Mouse (Mus musculus) frontal cortex, postnatal 36 days (tissue): ENCODE data around the gene Rhox4f.
"Not testable (repeated sequence)": the region's sequence is repeated elsewhere in the genome, so short reads cannot be mapped to it uniquely, and the experiment has no call there.

Experiments
- DNase-seq, 2 experiments: peaks; one replicate each; pipeline ENCODE4 v3.0.0; 2022; ENCODE audit warnings: low spot score in 2 of 2

Rhox4f gene

DNA sequence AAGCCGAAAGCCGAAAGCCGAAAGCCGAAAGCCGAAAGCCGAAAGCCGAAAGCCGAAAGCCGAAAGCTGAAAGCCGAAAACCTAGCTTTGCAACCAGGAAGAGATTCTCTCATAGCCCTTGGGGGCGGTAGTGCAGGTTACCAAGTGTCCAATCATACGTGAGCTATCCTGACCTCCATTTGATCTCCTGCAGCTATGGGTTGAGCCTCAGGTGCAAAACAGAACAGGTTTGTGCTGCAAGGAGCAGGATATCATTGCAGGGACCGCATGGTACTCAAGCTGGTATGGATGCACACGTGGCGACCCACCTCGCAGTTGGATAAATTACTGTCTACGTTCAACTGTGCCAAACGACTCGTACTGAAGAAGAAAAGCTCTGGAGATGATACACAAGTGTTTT, at the start of gene Rhox4f:
Gene Rhox4f (minus strand): TSS at position 101 of the 400 bp plus-strand sequence.
- DNase-seq: not testable (repeated sequence)

DNA sequence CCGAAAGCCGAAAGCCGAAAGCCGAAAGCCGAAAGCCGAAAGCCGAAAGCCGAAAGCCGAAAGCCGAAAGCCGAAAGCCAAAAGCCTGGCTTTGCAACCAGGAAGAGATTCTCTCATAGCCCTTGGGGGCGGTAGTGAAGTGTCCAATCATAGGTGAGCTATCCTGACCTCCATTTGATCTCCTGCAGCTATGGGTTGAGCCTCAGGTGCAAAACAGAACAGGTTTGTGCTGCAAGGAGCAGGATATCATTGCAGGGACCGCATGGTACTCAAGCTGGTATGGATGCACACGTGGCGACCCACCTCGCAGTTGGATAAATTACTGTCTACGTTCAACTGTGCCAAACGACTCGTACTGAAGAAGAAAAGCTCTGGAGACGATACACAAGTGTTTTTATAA, 43.7 kb upstream of the Rhox4f start, which contains the start of gene Rhox4g:
Gene Rhox4g (minus strand): TSS at position 101 of the 400 bp plus-strand sequence.
- DNase-seq: not testable (repeated sequence)

DNA sequence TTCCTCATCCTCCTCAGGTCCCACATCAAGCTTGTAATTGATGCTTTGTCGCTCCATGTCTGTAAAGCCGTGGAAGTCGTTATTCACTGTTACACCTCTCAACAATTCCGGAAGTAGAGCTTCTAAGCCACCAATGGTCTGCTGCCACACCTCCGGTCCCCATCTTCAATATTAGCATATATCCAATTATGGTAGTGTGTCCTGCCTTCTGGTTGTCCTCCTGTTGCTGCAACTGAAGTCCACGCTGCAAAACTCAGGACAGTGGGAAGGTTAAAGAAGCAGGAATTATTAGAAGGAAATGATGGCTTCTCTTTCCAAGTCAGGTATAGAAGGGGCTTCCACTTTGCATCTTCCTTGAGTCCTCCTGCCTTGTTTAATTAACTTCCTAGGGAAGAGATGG, 35.9 kb upstream of the Rhox4f start, which contains the start of gene Rhox2g:
Gene Rhox2g (minus strand): TSS at position 101 of the 400 bp plus-strand sequence.
- not testable (repeated sequence) for DNase-seq

DNA sequence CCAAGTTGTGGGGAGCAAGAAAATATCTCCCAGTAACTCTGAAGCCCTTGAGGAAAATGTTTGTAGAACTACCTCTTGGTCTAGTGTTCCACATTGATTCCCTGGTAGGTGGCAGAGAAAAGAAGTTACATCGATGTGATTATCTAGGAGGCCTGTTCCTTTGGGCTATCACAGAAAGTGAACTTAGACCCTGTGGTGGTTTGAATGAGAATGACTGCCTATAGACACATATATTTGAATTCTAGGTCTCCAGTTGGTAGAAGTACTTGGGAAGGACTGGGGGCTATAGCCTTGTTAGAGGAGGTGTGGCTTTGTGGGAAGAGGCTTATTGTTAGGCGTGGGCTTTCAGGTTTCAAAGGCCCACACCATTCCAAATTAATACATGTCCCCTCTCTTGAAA, 21.0 kb upstream of the Rhox4f start, which contains the start of gene Rhox3g:
Gene Rhox3g (minus strand): TSS at position 101 of the 400 bp plus-strand sequence.
- not testable (repeated sequence) for DNase-seq

DNA sequence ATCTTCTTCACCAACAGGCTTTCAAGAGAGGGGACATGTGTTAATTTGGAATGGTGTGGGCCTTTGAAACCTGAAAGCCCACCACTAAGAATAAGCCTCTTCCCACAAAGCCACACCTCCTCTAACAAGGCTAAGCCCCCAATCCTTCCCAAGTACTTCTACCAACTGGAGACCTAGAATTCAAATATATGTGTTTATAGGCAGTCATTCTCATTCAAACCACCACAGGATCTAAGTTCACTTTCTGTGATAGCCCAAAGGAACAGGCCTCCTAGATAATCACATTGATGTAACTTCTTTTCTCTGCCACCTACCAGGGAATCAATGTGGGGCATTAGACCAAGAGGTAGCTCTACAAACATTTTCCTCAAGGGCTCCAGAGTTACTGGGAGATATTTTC, 26.8 kb downstream of the Rhox4f start, which contains the start of gene Rhox3f:
Gene Rhox3f (plus strand): TSS at position 301 of the 400 bp plus-strand sequence.
- DNase-seq: not testable (repeated sequence)

DNA sequence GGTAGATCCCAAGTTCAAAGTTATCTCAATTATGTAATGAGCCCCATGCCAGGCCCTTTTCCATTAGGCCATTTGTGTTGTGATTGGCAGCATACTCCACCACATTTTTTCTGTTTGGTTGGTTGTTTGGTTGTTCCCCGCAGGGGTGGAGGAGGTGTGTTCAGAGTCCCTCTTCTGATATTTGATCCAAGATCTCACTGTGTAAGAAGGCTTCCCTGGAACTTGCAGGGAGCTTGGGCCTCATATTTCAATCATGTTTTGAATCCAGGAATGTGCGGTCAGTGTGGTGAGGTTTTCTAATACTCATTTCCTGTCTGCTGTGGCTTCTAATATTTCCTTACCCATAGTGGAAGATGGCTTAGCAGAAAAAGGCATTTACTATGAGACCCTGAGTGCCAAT, 34.9 kb downstream of the Rhox4f start:
- DNase-seq: not testable (repeated sequence)

DNA sequence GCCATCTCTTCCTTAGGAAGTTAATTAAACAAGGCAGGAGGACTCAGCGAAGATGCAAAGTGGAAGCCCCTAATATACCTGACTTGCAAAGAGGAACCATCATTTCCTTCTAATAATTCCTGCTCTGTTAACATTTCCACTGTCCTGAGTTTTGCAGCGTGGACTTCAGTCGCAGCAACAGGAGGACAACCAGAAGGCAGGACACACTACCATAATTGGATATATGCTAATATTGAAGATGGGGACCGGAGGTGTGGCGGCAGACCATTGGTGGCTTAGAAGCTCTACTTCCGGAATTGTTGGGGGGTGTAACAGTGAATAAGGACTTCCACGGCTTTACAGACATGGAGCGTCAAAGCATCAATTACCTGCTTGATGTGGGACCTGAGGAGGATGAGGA, 36.4 kb downstream of the Rhox4f start, which contains the start of gene Rhox2f:
Gene Rhox2f (plus strand): TSS at position 301 of the 400 bp plus-strand sequence.
- DNase-seq: not testable (repeated sequence)

DNA sequence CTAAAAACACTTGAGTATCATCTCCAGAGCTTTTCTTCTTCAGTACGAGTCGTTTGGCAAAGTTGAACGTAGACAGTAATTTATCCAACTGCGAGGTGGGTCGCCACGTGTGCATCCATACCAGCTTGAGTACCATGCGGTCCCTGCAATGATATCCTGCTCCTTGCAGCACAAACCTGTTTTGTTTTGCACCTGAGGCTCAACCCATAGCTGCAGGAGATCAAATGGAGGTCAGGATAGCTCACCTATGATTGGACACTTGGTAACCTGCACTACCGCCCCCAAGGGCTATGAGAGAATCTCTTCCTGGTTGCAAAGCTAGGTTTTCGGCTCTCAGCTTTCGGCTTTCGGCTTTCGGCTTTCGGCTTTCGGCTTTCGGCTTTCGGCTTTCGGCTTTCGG, 50.4 kb downstream of the Rhox4f start, which contains the start of gene Rhox4e:
Gene Rhox4e (plus strand): TSS at position 301 of the 400 bp plus-strand sequence.
- not testable (repeated sequence) for DNase-seq
